ENCODE assay signal across 8 mouse cellular contexts in the genomic region with DNA sequence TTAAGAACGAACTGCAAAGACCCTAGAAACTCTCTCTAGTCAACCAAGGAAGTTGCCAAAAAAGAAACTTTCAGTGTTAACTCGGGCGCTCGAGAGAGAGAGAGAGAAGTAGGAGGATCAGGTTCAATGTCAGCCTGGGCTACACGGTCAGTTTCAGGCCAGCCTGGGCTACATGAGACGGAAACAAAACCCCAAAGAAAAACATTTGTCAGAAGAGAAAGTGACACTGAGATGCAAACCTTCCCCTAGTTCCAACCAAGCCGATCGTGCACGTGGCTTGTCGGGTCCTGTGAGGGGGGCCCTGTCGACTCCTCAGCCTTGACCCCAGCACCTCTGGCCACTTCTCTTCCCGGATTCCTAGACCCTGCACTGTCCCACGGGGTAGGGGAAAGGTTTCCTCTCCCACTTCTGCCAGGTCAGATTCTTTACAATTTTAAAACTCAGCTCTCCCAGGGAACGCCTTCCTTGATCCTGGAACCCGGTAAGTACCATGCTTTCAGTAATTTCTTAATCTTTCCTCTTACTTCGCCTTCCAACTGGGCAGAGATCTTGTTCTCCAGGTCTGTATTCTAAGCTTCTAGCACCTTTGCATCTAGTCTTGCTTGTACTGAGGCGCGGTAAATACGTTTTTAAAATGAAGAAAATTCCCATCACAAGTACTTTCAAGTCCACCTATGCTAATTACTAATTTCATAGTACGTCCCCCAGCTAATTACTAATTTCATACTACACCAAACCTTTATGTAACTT. TPM values are rescaled to one million over a fixed set of nuclear protein-coding genes. Genes with fewer than 3 reads are reported as not detected.
DNase-seq lines count a peak whose midpoint lies in the region; ATAC-seq and TF ChIP-seq lines count a peak whose summit lies in the region.

A gene (plus strand): TSS at position 273 of the 750 bp plus-strand sequence.

- H3K4me3 ChIP-seq in kidney, postnatal 0 days (replicated peaks; ENCODE audit: low read depth, low read length) = peak within 1 kb of the TSS; percentile 89
- H3K4me3 ChIP-seq in MEL (ENCODE audit: control insufficient read depth in 1 of 2, insufficient read depth in 1 of 2, low read depth in 2 of 2, low read length in 2 of 2) = peak within 1 kb of the TSS; percentile 70 to 91
- peak within 1 kb of the TSS; percentile 86 for H3K4me3 ChIP-seq in embryonic facial prominence, embryonic 14.5 days (ENCODE audit: low read depth, low read length)
- H3K4me3 ChIP-seq in hindbrain, embryonic 10.5 days = peak within 1 kb of the TSS; percentile 93
- H3K4me3 ChIP-seq in liver, embryonic 12.5 days = peak within 1 kb of the TSS; percentile 92
- H3K4me3 ChIP-seq in stomach, embryonic 14.5 days (ENCODE audit: low read depth, low read length) = peak within 1 kb of the TSS; percentile 81

- 6% methylated on average over 20 of the region's 20 CpGs for WGBS in kidney, postnatal 0 days
- WGBS in embryonic facial prominence, embryonic 14.5 days = 6% methylated on average over 19 of the region's 20 CpGs
- WGBS in hindbrain, embryonic 10.5 days = 7% methylated on average over 20 of the region's 20 CpGs
- WGBS in liver, embryonic 12.5 days (ENCODE audit: insufficient replicate concordance) = 5% methylated on average over 20 of the region's 20 CpGs
- 8% methylated on average over 20 of the region's 20 CpGs for WGBS in stomach, embryonic 14.5 days

- peak within 1 kb of the TSS; percentile 93 for H3K4me2 ChIP-seq in kidney, postnatal 0 days (ENCODE audit: low read length)
- peak within 1 kb of the TSS; percentile 73 for H3K4me2 ChIP-seq in embryonic facial prominence, embryonic 14.5 days (ENCODE audit: low read depth, low read length)
- H3K4me2 ChIP-seq in liver, embryonic 12.5 days = peak within 1 kb of the TSS; percentile 80
- peak within 1 kb of the TSS; percentile 78 for H3K4me2 ChIP-seq in stomach, embryonic 14.5 days (replicated peaks; ENCODE audit: low read depth, low read length)

- peak within 1 kb of the TSS; percentile 94 for H3K27ac ChIP-seq in kidney, postnatal 0 days
- H3K27ac ChIP-seq in MEL (ENCODE audit: control insufficient read depth, low read depth, low read length) = peak within 1 kb of the TSS; percentile 99
- peak within 1 kb of the TSS; percentile 98 for H3K27ac ChIP-seq in embryonic facial prominence, embryonic 14.5 days (replicated peaks; ENCODE audit: low read depth, low read length)
- H3K27ac ChIP-seq in hindbrain, embryonic 10.5 days = peak within 1 kb of the TSS; percentile 100
- peak within 1 kb of the TSS; percentile 99 for H3K27ac ChIP-seq in liver, embryonic 12.5 days
- H3K27ac ChIP-seq in stomach, embryonic 14.5 days (ENCODE audit: low read length) = peak within 1 kb of the TSS; percentile 98

- H3K9me3 ChIP-seq in kidney, postnatal 0 days (replicated peaks; ENCODE audit: low read length) = no peaks in the 10 kb centered on the region
- no peaks in the 10 kb centered on the region for H3K9me3 ChIP-seq in MEL (replicated peaks; ENCODE audit: insufficient read depth, low read length)
- H3K9me3 ChIP-seq in embryonic facial prominence, embryonic 14.5 days (ENCODE audit: control insufficient read depth, low read length) = no peaks in the 10 kb centered on the region
- H3K9me3 ChIP-seq in hindbrain, embryonic 10.5 days = no peaks in the 10 kb centered on the region
- no peaks in the 10 kb centered on the region for H3K9me3 ChIP-seq in liver, embryonic 12.5 days (replicated peaks)
- no peaks in the 10 kb centered on the region for H3K9me3 ChIP-seq in stomach, embryonic 14.5 days (ENCODE audit: control insufficient read depth, low read depth, low read length)

- TF ChIP-seq RAD21 in MEL (IDR thresholded peaks at IDR 0.05; ENCODE audit: low read depth, low read length) = no peak

- H3K27me3 ChIP-seq in kidney, postnatal 0 days (ENCODE audit: insufficient read depth, low read length) = no peaks in the 10 kb centered on the region
- H3K27me3 ChIP-seq in MEL (ENCODE audit: control insufficient read depth in 1 of 2, insufficient read depth in 2 of 2, low read length in 2 of 2) = no peaks in the 10 kb centered on the region
- H3K27me3 ChIP-seq in embryonic facial prominence, embryonic 14.5 days (replicated peaks; ENCODE audit: control insufficient read depth, insufficient read depth, low read length) = peaks cover 8% of the 10 kb centered on the region; the same call in 1 of the 2 replicates
- H3K27me3 ChIP-seq in hindbrain, embryonic 10.5 days (ENCODE audit: insufficient read depth, poor library complexity, severe bottlenecking) = peaks cover 33% of the 10 kb centered on the region
- H3K27me3 ChIP-seq in liver, embryonic 12.5 days (replicated peaks) = no peaks in the 10 kb centered on the region
- 0 out of 2 replicates have a peak, but pooled peaks cover 3% of the 10 kb centered on the region for H3K27me3 ChIP-seq in stomach, embryonic 14.5 days (ENCODE audit: control insufficient read depth, insufficient read depth, low read length)

- TF ChIP-seq CTCF in kidney, postnatal 0 days (IDR thresholded peaks at IDR 0.05; ENCODE audit: low read depth) = no peak
- no peak for TF ChIP-seq CTCF in MEL (IDR thresholded peaks at IDR 0.05 in 2 of 3, conservative IDR thresholded peaks at IDR 0.05 in 1 of 3; ENCODE audit: control insufficient read depth in 1 of 3, insufficient read depth in 1 of 3, low read depth in 2 of 3, low read length in 3 of 3, poor library complexity in 1 of 3, severe bottlenecking in 1 of 3)

- no peak for ATAC-seq in kidney, postnatal 0 days (replicated peaks; ENCODE audit: low FRiP score, low read depth)
- ATAC-seq in embryonic facial prominence, embryonic 14.5 days (ENCODE audit: low read depth) = no peak
- no peak for ATAC-seq in liver, embryonic 12.5 days
- ATAC-seq in stomach, embryonic 14.5 days (ENCODE audit: insufficient number of reproducible peaks, insufficient read depth, low FRiP score, low read depth) = no peak

- no peak; a peak in 2 of 4 replicates for TF ChIP-seq POLR2A in MEL (IDR thresholded peaks at IDR 0.05; ENCODE audit: control insufficient read depth in 1 of 2, insufficient read depth in 1 of 2, low read depth in 1 of 2, low read length in 2 of 2, poor library complexity in 1 of 2)

- peaks cover 51% of the 10 kb centered on the region for H3K79me2 ChIP-seq in MEL (ENCODE audit: control insufficient read depth, insufficient read depth, low read length, poor library complexity)

- no peaks in the 10 kb centered on the region for H3K36me3 ChIP-seq in kidney, postnatal 0 days (ENCODE audit: insufficient read depth, low read length)
- H3K36me3 ChIP-seq in MEL (ENCODE audit: control insufficient read depth in 1 of 2, insufficient read depth in 2 of 2, low read length in 2 of 2) = peaks cover 4 to 35% of the 10 kb centered on the region in 2 experiments
- H3K36me3 ChIP-seq in embryonic facial prominence, embryonic 14.5 days (ENCODE audit: control insufficient read depth, insufficient read depth, low read length) = peaks cover 4% of the 10 kb centered on the region; the same call in 1 of the 2 replicates
- H3K36me3 ChIP-seq in hindbrain, embryonic 10.5 days = peaks cover 20% of the 10 kb centered on the region
- peaks cover 21% of the 10 kb centered on the region for H3K36me3 ChIP-seq in liver, embryonic 12.5 days
- H3K36me3 ChIP-seq in stomach, embryonic 14.5 days (ENCODE audit: control insufficient read depth, insufficient read depth, low read length) = peaks cover 4% of the 10 kb centered on the region; the same call in 1 of the 2 replicates

- peak; percentile 38 for DNase-seq in kidney, postnatal 0 days (ENCODE audit: low spot score)
- no peak for DNase-seq in kidney, adult 11 months
- DNase-seq in MEL (ENCODE audit: low read depth, low spot score) = peak; percentile 72
- DNase-seq in embryonic facial prominence, embryonic 14.5 days (ENCODE audit: low spot score) = peak; percentile 39
- peak; percentile 30 for DNase-seq in hindbrain, embryonic 10.5 days (ENCODE audit: low spot score)
- no peak for DNase-seq in cerebellum, postnatal 4 days (ENCODE audit: low spot score in 2 of 2)

- 0 out of 4 replicates have a peak, but pooled peaks of 1 of the 2 experiments have one; percentile 41 for TF ChIP-seq EP300 in MEL (IDR thresholded peaks at IDR 0.05; ENCODE audit: low read depth in 1 of 2, low read length in 2 of 2)

- H3K9ac ChIP-seq in kidney, postnatal 0 days (ENCODE audit: low read depth, low read length) = peak within 1 kb of the TSS; percentile 93
- H3K9ac ChIP-seq in MEL (ENCODE audit: control insufficient read depth, low read depth, low read length, poor library complexity, severe bottlenecking) = peak within 1 kb of the TSS; percentile 91
- H3K9ac ChIP-seq in embryonic facial prominence, embryonic 14.5 days (ENCODE audit: low read depth, low read length) = peak within 1 kb of the TSS; percentile 97
- peak within 1 kb of the TSS; percentile 94 for H3K9ac ChIP-seq in liver, embryonic 12.5 days
- peak within 1 kb of the TSS; percentile 94 for H3K9ac ChIP-seq in stomach, embryonic 14.5 days (replicated peaks; ENCODE audit: low read depth, low read length)

- peaks cover 15% of the 10 kb centered on the region; the same call in 1 of the 2 replicates for H3K4me1 ChIP-seq in kidney, postnatal 0 days (replicated peaks; ENCODE audit: insufficient read depth, low read length)
- peaks cover 6 to 30% of the 10 kb centered on the region in 2 experiments; a peak in 3 of 4 replicates for H3K4me1 ChIP-seq in MEL (ENCODE audit: control insufficient read depth in 1 of 2, insufficient read depth in 2 of 2, low read length in 2 of 2)
- H3K4me1 ChIP-seq in embryonic facial prominence, embryonic 14.5 days (ENCODE audit: control insufficient read depth, insufficient read depth, low read length) = peaks cover 23% of the 10 kb centered on the region
- peaks cover 47% of the 10 kb centered on the region for H3K4me1 ChIP-seq in hindbrain, embryonic 10.5 days (replicated peaks)
- H3K4me1 ChIP-seq in liver, embryonic 12.5 days = peaks cover 69% of the 10 kb centered on the region
- peaks cover 18% of the 10 kb centered on the region for H3K4me1 ChIP-seq in stomach, embryonic 14.5 days (ENCODE audit: control insufficient read depth, insufficient read depth, low read length)

TF ChIP-seq in MEL, 35 proteins besides CTCF, POLR2A, EP300 and RAD21 (continues in another document):
- TF ChIP-seq MAFK (IDR thresholded peaks at IDR 0.05; ENCODE audit: borderline replicate concordance, low read depth, low read length) (no peak), ZMIZ1 (IDR thresholded peaks at IDR 0.05; ENCODE audit: low read depth, low read length) (no peak), SIN3A (IDR thresholded peaks at IDR 0.05; ENCODE audit: low read length) (no peak), ZC3H11A (IDR thresholded peaks at IDR 0.05; ENCODE audit: low read depth, low read length) (no peak)

RNA-seq across cellular contexts. Expression of the gene that starts here (rescaled TPM):
- 25.6 and 35.6 TPM in 2 replicates for polyA plus RNA-seq in kidney, postnatal 0 days (2015; fragmentation: Nextera tagmentation; extraction: Ambion mirVana)
- total RNA-seq in MEL (2012; rRNA removed) = 267 and 270 TPM in 2 replicates
- 100 to 1,000 TPM; 254 to 427 TPM for polyA plus RNA-seq in MEL (2012; ENCODE audit: insufficient read depth in 1 of 2, insufficient read length in 2 of 2, low read depth in 1 of 2, low replicate concordance in 2 of 2, missing spikeins in 1 of 2)
- polyA plus RNA-seq in embryonic facial prominence, embryonic 14.5 days (2014; fragmentation: Nextera tagmentation; extraction: Ambion mirVana) = 31.1 and 31.6 TPM in 2 replicates
- 33.9 and 37.5 TPM in 2 replicates for polyA plus RNA-seq in hindbrain, embryonic 10.5 days (2016; fragmentation: Nextera tagmentation; extraction: Ambion mirVana)
- 100 and 102 TPM in 2 replicates for polyA plus RNA-seq in liver, embryonic 12.5 days (2016; fragmentation: Nextera tagmentation; extraction: Ambion mirVana)
- 26.2 and 26.6 TPM in 2 replicates for polyA plus RNA-seq in stomach, embryonic 14.5 days (2014; fragmentation: Nextera tagmentation; extraction: Ambion mirVana)

Comparison
In these comparisons a context has a peak if more than half of its experiments do, and no peak if none do; other contexts are left out.
1. DNase-seq: peak in kidney, postnatal 0 days (single experiment), MEL (single experiment), embryonic facial prominence, embryonic 14.5 days (single experiment) and hindbrain, embryonic 10.5 days (single experiment); none in kidney, adult 11 months (single experiment) and cerebellum, postnatal 4 days (0 of 2).
2. Peak in every context shown above with its lines, with median percentiles within 50 percentile points of each other: H3K27ac ChIP-seq, H3K4me2 ChIP-seq, H3K4me3 ChIP-seq and H3K9ac ChIP-seq.